16 mouse cellular contexts compared by ENCODE assay signal in genomic region chr10:58981674-58982329, GRCm38 (mm10).
DNase-seq lines count a peak whose midpoint lies in the region; ATAC-seq and TF ChIP-seq lines count a peak whose summit lies in the region.
"Had no signal": no experiment of that assay in that cellular context is flagged by ENCODE, and none has a peak within 500 bp of the region (broad histone marks: within the 10 kb centered on the region; RNA-seq: fewer than 3 reads in every experiment).

No protein-coding gene starts in this region.

- peaks cover 33% of the 10 kb centered on the region for H3K4me1 ChIP-seq in forebrain, embryonic 13.5 days
- H3K4me1 ChIP-seq in lung, postnatal 0 days (ENCODE audit: insufficient read depth, low read depth, low read length) = no peaks in the 10 kb centered on the region

- ATAC-seq in forebrain, embryonic 13.5 days = peak; percentile 16
- ATAC-seq in lung, postnatal 0 days = peak; percentile 81
- ATAC-seq: intestine, embryonic 16.5 days had no signal

- no peak for TF ChIP-seq CTCF in left cerebral cortex, adult 2 months (IDR thresholded peaks at IDR 0.05)
- no peak for TF ChIP-seq CTCF in brain, embryonic 14.5 days (IDR thresholded peaks at IDR 0.05; ENCODE audit: borderline replicate concordance, extremely low read depth, insufficient read depth, insufficient read length)
- TF ChIP-seq CTCF in lung, postnatal 0 days (IDR thresholded peaks at IDR 0.05) = no peak

- H3K27ac ChIP-seq in left cerebral cortex, adult 2 months = no peak overlapping the region
- H3K27ac ChIP-seq in forebrain, embryonic 13.5 days = peak overlapping the region; percentile 67
- H3K27ac ChIP-seq in lung, postnatal 0 days (ENCODE audit: low read length) = peak overlapping the region; percentile 43
- H3K27ac ChIP-seq: hindbrain, embryonic 10.5 days; macrophage had no signal

- no peak for TF ChIP-seq EP300 in lung, postnatal 0 days (IDR thresholded peaks at IDR 0.05)

- intact Hi-C loops in left cerebral cortex, postnatal 4 days (cut with DNase I) = no loop called here
- intact Hi-C loops in left cerebral cortex, adult 2 months (cut with DNase I) = no loop called here

- H3K9ac ChIP-seq in forebrain, embryonic 13.5 days = no peak overlapping the region
- no peak overlapping the region for H3K9ac ChIP-seq in lung, postnatal 0 days (replicated peaks; ENCODE audit: low read depth)

- DNase-seq in left cerebral cortex, postnatal 4 days = peak; percentile 61
- no peak for DNase-seq in left cerebral cortex, adult 2 months (ENCODE audit: extremely low spot score in 1 of 2, low spot score in 2 of 2)
- DNase-seq in brain, embryonic 14.5 days (ENCODE audit: low read depth) = peak; percentile 64
- peak; percentile 62 for DNase-seq in lung, postnatal 0 days (ENCODE audit: low spot score)
- no peak for DNase-seq in kidney, adult 8-10 months
- no peak for DNase-seq in spleen, postnatal 10 days (ENCODE audit: low spot score in 2 of 2)
- DNase-seq: adrenal gland, adult 2 months; cerebellum, adult 9-10 months; kidney, postnatal 10 days; liver; thymus, adult 18-20 months had no signal

- no peaks in the 10 kb centered on the region for H3K27me3 ChIP-seq in forebrain, embryonic 13.5 days
- no peaks in the 10 kb centered on the region for H3K27me3 ChIP-seq in lung, postnatal 0 days (replicated peaks; ENCODE audit: insufficient read depth, low read length)

- WGBS in forebrain, embryonic 13.5 days = 59% methylated on average over 9 of the region's 9 CpGs
- WGBS in lung, postnatal 0 days = 68% methylated on average over 9 of the region's 9 CpGs

- TF ChIP-seq POLR2A in brain, embryonic 14.5 days (IDR thresholded peaks at IDR 0.05; ENCODE audit: borderline replicate concordance, extremely low read depth, insufficient read depth, insufficient read length, poor library complexity, severe bottlenecking) = no peak

- no peaks in the 10 kb centered on the region for H3K9me3 ChIP-seq in forebrain, embryonic 13.5 days (replicated peaks)
- no peaks in the 10 kb centered on the region for H3K9me3 ChIP-seq in lung, postnatal 0 days (ENCODE audit: low read length)
- H3K9me3 ChIP-seq: G1E; hindbrain, embryonic 10.5 days had no signal

- H3K4me3 ChIP-seq in left cerebral cortex, adult 2 months = no peak overlapping the region
- no peak overlapping the region for H3K4me3 ChIP-seq in forebrain, embryonic 13.5 days
- no peak overlapping the region for H3K4me3 ChIP-seq in lung, postnatal 0 days (ENCODE audit: low read depth, low read length)
- H3K4me3 ChIP-seq: hindbrain, embryonic 10.5 days had no signal

- H3K36me3 ChIP-seq in forebrain, embryonic 13.5 days (ENCODE audit: poor library complexity, severe bottlenecking) = no peaks in the 10 kb centered on the region
- no peaks in the 10 kb centered on the region for H3K36me3 ChIP-seq in lung, postnatal 0 days (ENCODE audit: insufficient read depth, low read length)
- H3K36me3 ChIP-seq: G1E; hindbrain, embryonic 10.5 days had no signal

- H3K4me2 ChIP-seq in forebrain, embryonic 13.5 days = no peak overlapping the region
- H3K4me2 ChIP-seq in lung, postnatal 0 days (replicated peaks; ENCODE audit: low read depth, low read length) = no peak overlapping the region; the same call in 1 of the 2 replicates

Comparison
In these comparisons a context has a peak if more than half of its experiments do, and no peak if none do; other contexts are left out.
1. DNase-seq: peak in left cerebral cortex, postnatal 4 days (single experiment), brain, embryonic 14.5 days (single experiment) and lung, postnatal 0 days (single experiment); none in left cerebral cortex, adult 2 months (0 of 2), kidney, adult 8-10 months (0 of 2) and spleen, postnatal 10 days (0 of 2).